Mouse (Mus musculus) kidney, adult 8-10 months (tissue): ENCODE data around the gene Vmn1r198.
"Not testable (repeated sequence)": the region's sequence is repeated elsewhere in the genome, so short reads cannot be mapped to it uniquely, and the experiment has no call there.

Experiments
- DNase-seq, 2 experiments: peaks; one replicate each; pipeline ENCODE4 v3.0.0; 2022

Gene Vmn1r198

DNA sequence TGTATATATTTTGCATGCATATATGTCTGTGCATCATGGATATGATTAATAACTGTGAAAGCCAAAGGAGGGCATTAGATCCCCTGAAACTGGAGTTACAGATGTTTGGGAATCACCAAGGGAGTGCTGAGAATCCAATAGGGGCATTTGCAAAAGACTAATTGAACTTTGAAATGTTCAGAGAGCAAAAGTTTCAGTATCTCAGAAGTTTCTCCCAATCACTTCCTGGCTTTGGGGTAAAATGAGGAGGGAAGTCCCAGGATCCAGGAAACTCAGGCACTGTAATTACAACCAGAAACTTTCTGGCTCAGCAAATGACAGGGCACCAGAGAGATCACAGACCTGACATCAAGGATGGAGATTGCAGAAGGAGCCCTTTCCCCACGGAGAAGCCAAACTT is at the start of gene Vmn1r198:
Gene Vmn1r198 (plus strand): TSS at position 301 of the 400 bp plus-strand sequence.
- DNase-seq = no peak

DNA sequence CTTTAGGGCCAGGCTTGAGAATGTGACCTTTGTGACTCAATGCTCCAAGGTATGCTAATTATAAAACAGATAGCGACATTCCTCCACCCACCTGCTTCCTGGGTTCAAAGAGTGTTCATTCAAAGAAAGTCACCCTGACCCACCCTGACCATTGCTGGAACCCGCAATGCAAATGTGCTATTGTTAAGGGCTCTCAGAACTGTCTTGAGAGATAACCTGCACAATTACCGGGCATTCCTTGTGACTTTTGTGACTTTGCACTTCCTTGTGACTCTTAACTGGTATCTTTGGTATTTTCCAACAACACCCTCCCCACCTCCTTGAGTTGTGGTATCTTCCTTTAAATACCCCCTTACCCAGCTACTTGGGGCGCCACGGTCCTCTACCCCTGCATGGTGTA is 42.1 kb upstream of the Vmn1r198 start:
- DNase-seq = not testable (repeated sequence)

DNA sequence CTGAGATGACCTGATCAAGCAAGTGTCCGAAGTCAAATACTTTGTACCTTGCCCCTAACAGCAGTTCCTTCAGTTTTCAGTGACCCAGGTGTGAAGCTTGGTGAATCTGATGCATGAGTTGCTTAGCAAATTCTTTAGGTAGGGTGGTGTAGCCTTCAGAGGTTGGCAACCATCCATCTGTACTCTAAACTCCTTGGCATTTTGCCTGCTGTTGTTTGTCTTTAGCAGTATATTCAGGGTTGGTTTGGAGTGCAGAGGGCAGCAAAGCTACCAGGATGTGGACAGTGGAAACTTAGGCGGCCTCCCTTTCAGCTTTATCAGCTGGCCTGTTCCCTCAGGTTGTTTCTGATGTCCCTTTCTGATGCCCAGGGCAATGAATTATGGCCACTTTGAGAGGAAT is 34.8 kb upstream of the Vmn1r198 start:
- DNase-seq = peak in 1 of 2 experiments; percentile 37

DNA sequence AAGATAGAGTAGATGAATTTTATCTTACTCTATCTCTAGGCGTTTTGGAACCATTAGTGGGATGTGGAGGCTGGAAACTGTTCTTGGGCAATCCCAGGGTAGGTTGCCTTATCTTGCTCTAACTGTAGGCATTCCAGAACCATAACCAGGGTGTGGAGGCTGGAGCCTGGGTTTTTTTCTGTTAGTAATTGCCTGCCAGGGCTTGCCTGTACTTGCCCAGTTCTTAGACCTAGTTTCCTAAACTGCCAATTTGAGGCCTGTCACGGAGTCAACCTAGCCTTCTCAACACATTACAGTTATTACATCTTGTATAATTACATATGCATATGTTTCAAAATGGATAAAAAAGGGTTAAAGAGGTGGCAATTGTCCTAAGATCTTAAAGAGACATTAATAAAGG is 32.8 kb upstream of the Vmn1r198 start:
- no peak for DNase-seq

DNA sequence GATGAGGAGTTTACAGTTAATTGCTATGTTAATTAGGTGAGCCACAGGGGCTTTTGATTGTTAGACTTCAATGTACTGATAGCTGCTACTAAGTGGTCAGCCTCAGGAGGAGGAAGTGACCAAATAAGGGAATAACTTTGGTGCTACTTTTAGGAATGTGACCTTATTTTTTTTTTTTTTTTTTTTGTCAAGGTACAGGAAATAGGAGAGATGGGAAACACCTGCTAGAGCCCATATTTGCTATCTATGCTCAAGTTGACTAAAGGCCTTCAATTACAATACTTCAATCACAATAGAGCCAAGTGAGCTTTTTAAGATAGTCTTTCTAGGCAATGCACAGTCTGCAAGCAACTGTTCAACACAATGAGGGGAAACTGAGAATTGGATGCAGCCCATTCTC is 30.1 kb upstream of the Vmn1r198 start:
- no peak for DNase-seq

DNA sequence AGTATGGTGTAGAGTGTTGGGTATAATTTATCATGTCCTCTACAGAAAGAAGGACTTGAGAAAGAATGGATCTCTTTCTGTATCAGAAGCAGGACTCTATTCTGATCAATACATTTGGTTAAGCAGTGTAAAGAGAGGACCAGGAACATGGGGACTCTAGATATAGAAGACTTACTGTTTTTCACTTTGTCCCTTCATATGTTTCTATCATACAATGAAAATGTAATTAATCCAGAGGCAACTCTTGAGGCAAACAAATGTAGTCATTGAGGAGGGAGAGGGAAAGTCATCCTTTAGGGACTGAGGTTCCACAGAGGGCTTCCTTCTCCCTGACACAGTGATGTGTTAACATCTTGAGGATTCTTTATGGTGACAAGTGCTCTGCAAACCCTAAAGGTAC is 25.9 kb upstream of the Vmn1r198 start, which contains the start of gene Vmn1r197:
Gene Vmn1r197 (plus strand): TSS at position 301 of the 400 bp plus-strand sequence.
- no peak for DNase-seq

DNA sequence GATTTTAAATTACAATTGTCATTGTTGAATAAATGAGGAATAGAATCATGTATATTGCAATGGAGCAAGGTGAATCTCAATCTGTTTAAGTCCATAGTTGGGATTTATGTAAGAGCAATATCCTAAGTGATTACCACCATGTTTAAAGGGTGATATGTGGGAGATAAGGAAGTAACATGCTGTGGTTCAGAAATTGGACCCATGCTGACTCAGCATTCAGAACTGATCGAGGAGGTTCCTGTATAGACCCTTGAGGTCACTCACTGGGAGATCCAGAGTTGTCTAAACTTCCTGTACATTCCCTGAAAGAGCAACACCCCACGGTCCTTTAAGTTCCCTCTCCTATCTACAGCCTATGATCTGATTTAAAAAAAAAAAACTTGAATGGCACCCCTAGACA is 16.9 kb upstream of the Vmn1r198 start:
- no peak for DNase-seq

DNA sequence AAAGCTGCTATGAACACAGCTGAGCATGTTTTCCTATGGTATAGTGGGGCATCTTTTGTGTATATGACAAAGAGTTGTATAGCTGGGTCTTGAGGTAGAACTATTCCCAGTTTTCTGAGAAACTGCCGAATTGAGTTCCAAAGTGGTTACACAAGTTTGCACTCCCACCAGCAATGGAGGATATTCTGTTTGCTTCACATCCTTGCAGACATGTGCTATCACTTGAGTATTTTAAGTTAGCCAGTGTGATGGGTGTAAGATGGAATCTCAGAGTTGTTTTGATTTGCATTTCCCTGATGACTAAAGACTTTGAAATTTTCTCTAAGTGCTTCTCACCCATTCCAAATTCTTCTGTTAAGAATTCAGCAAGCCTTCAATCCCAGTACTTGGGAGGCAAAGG is 14.6 kb upstream of the Vmn1r198 start:
- no peak for DNase-seq

DNA sequence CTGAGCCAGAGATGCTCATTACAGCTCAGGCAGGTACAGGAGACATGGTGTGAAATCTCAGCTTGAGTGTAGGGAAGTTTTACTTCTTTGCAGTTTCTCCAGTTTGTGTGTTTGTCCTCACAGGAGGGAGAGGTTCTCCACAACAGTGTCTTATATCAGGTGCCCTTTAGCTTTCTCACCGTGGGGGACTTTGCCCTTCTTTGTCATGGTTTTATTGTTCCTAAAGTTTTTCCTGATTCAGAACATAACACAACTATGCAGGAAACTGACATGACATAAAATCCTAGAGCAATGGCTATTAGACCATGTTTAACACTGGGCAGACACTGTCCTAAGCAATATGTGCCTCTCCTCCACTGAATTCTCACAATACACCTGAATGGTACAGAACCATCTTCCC is 649 bp downstream of the Vmn1r198 start:
- DNase-seq = no peak

DNA sequence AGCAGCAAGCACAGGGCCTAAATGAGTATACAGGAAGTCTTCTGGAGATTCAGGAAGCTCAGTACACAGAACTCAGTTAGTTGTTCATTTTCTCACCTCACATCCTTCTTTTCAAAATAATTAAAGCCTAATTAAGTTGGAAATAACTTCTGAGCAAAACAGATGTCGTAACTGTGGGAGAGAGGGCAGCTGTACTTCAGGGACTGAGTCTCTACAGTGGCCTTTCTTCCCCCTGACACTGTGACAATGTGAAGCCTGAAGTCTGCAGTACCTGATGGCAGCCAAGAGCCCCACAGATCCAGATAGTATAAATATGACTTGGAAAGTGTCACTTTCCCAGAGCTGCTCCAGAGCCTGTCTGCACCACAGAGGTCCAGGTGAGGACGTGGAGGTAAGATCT is 29.4 kb downstream of the Vmn1r198 start, which contains the start of gene Vmn1r199:
Gene Vmn1r199 (plus strand): TSS at position 301 of the 400 bp plus-strand sequence.
- DNase-seq = no peak

DNA sequence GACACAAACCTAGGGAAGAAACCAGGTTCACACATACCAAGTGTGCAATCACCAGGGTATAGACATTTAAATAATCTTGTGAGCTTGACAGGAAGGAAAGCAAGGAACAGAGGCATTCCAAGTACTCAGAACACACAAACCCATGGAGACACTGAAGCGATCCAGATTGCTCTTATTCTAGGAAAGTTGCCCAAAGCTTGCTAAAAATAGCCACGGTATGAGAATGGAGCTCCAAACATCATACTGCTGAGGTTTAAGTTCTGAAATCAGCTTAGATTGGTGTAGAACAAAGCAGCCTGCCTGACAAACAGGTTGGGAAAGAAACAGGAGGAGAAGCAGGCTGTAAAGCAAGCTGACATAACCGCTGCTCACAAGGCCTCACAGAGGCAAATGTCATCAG is 31.0 kb downstream of the Vmn1r198 start:
- DNase-seq = not testable (repeated sequence)

DNA sequence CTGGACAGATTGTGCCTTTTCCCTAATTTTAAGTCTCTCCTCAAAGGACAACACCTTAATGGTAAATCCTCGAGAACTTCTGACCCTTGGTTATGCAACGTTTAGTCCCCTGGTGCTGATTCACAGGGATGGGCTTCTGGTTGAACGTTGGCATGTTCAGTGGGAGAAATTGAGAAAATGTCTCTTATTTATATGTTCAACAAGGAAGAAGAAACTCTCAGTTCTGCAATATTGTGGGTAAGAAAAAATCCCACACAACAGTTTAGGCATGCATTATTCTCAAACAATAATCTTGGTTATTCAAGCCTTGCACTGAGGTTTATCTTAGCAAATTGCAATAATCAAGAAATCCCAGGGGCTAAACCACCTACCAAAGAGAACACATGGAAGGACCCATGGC is 33.2 kb downstream of the Vmn1r198 start:
- no peak for DNase-seq

DNA sequence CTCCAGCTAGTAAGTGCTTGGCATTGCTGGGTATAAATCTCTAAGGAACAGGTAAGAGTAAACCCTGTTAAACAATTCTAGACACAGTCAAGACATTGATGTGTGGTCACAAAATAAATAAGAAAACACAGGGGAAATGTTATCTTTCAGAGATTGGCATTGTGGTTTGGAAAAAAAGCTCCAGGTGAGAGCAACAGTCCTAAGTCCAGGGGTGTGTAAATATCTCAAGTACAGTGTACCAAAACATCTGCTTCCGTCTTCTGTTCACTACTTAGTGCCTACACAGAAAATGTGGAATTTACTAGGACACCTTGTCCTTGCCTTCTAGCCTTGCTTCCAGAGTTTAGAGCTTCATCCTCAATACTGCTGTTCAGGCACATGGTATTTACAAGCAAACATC is 36.9 kb downstream of the Vmn1r198 start:
- DNase-seq = no peak

DNA sequence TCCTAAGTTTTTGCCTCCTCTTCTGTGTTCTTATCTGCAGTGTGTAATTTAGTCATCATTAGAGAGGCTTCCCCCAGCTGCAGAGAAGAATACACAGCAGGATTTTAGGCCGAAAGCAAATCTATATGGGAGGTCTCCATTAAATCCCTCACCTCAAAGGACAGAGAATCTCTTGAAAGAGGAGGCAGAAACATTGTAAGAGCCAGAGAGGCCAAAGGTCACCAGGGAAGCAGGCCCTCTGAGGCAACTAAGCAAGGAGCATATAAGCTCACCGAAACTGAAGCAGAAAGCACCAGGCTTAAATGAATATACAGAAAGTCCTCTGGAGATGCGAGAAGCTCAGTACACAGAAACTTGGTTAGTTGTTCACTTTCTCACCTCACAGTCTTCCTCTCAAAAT is 39.9 kb downstream of the Vmn1r198 start, which contains the start of gene Vmn1r200:
Gene Vmn1r200 (plus strand): TSS at position 301 of the 400 bp plus-strand sequence.
- no peak for DNase-seq

DNA sequence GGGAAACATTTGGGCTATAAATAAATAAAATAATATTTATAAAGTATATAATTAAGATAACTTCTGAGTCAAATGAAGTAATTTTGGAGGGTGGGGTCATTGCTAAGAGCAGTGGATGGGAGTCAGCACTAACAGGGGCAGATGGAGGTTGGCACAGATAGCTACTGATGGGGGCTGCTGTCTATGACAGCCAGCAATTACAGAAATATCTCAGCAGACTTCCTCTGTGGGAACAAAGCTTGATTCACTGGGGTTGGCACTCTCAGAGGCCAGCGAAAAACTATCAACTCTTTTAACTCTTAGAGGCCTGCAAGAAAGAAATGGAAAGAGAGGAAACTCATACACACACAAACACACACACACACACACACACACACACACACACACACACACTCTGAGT is 52.8 kb downstream of the Vmn1r198 start:
- DNase-seq = no peak
